Mouse (Mus musculus) testis, adult 2 months (tissue): Measurements from ENCODE around the gene Arid1b.

Experiments used
- CTCF ChIP-seq: fragments of 200-500 bp; IDR thresholded peaks from 2 replicates; pipeline ENCODE4 v1.5.1; 2012; ENCODE audit warnings: low read depth, mild to moderate bottlenecking, inconsistent platforms, low read length, moderate library complexity; ENCODE audit not compliant: control insufficient read depth, insufficient read depth, insufficient replicate concordance
- POLR2A ChIP-seq: fragments of 200-500 bp; IDR thresholded peaks from 2 replicates; pipeline ENCODE4 v1.6.1; 2012; ENCODE audit warnings: low read depth, mild to moderate bottlenecking, inconsistent platforms, low read length, moderate library complexity; ENCODE audit not compliant: control insufficient read depth

GRCm38 (mm10) chr17:5098727-5099126 lies 104.6 kb downstream of the Arid1b start:
- TF ChIP-seq CTCF = no peak
- TF ChIP-seq POLR2A = no peak
